Mouse (Mus musculus) forebrain, embryonic 14.5 days (tissue): ENCODE results near the gene Znfx1. TPM values are rescaled to one million over a fixed set of nuclear protein-coding genes. Genes with fewer than 3 reads are reported as not detected.
A peak's percentile ranks its signal among the peaks of the same experiment; 100 is the strongest.

ENCODE experiments used
- ATAC-seq: fragments of 200-750 bp; cut with Nextera tagmentation; 2 replicates; pipeline ENCODE4 v1.8.0; 2017; ENCODE audit warnings: mild to moderate bottlenecking, moderate library complexity
- DNase-seq: peaks from one replicate; pipeline ENCODE4 v3.0.0-alpha.2; 2015; ENCODE audit warnings: low spot score
- H3K27ac ChIP-seq: fragments of 300-500 bp; sonication (generic); 2 replicates; pipeline ENCODE4 v1.5.1; 2014; ENCODE audit warnings: low read depth, mild to moderate bottlenecking, control low read depth, low read length, moderate library complexity
- H3K27me3 ChIP-seq: fragments of 300-500 bp; sonication (generic); replicated peaks from 2 replicates; pipeline ENCODE4 v1.6.1; 2014; ENCODE audit warnings: low read length, control low read depth, mixed read lengths; ENCODE audit not compliant: control insufficient read depth, insufficient read depth
- H3K36me3 ChIP-seq: fragments of 300-500 bp; sonication (generic); 2 replicates; pipeline ENCODE4 v1.6.1; 2014; ENCODE audit warnings: low read length, control low read depth; ENCODE audit not compliant: control insufficient read depth, insufficient read depth
- H3K4me1 ChIP-seq: fragments of 300-500 bp; sonication (generic); 2 replicates; pipeline ENCODE4 v1.6.1; 2014; ENCODE audit warnings: antibody characterized with exemption, low read length, control low read depth; ENCODE audit not compliant: control insufficient read depth, insufficient read depth
- H3K4me2 ChIP-seq: fragments of 300-500 bp; sonication (generic); 2 replicates; pipeline ENCODE4 v1.6.1; 2014; ENCODE audit warnings: mild to moderate bottlenecking, control low read depth, low read length
- H3K4me3 ChIP-seq: fragments of 300-500 bp; sonication (generic); 2 replicates; pipeline ENCODE4 v1.5.1; 2014; ENCODE audit warnings: low read depth, low read length, control low read depth
- H3K9ac ChIP-seq: fragments of 300-500 bp; sonication (generic); 2 replicates; pipeline ENCODE4 v1.6.1; 2014; ENCODE audit warnings: mild to moderate bottlenecking, low read length, control low read depth, moderate library complexity
- H3K9me3 ChIP-seq: fragments of 300-500 bp; sonication (generic); replicated peaks from 2 replicates; pipeline ENCODE4 v1.6.1; 2016; ENCODE audit warnings: low read length, control low read depth, mixed read lengths; ENCODE audit not compliant: control insufficient read depth
- WGBS: fragments of 180-500 bp; shearing (Covaris S2); extraction: QIAGEN DNeasy Blood & Tissue Kit; methylation state at CpG from one replicate; pipeline ENCODE4 v1.1.7; 2014; 5-methylcytosine and 5-hydroxymethylcytosine counted together
- polyA plus RNA-seq: library from polyadenylated mRNA; unstranded; fragments of >200 nt; fragmentation: Nextera tagmentation; extraction: Ambion mirVana; gene quantifications from 2 replicates; pipeline ENCODE4 v1.2.1, GENCODE M21; 2014

Znfx1 gene
- polyA plus RNA-seq, 1 experiment from 2014 or later, result 4.9 TPM

GRCm38 (mm10) chr2:167077199-167077962, 14.6 kb upstream of the Znfx1 start:
- Histone ChIP-seq H3K36me3 (no peaks in the 10 kb centered on the region), H3K9ac (no peak overlapping the region), H3K27ac (no peak overlapping the region), H3K4me1 (peaks cover 12% of the 10 kb centered on the region), H3K4me2 (no peak overlapping the region), H3K27me3 (no peaks in the 10 kb centered on the region), H3K9me3 (no peaks in the 10 kb centered on the region), H3K4me3 (no peak overlapping the region)
- WGBS, result 92% methylated on average over 11 of the region's 11 CpGs
- no peak for ATAC-seq
- DNase-seq, result no peak

DNA sequence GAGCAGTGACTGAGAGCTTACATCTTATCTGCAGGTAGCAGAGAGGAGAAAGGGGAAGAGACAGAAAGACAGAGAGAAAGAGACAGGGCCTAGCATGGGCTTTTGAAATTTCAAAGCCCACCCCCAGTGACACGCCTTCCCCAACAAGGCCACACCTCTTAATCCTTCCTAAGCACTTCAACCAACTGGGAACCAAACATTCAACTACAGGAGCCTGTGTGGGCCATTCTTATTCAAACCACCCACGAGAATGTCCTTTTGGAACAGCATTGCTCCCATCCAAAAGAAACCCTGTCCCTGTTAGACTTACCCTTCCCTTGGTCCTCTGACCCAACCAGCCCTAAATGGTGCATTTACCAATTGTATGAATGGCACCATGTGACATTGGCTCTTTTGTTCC, 13.9 kb upstream of the Znfx1 start:
- DNase-seq, result no peak
- H3K9ac ChIP-seq, result no peak overlapping the region
- ATAC-seq, result no peak

DNA sequence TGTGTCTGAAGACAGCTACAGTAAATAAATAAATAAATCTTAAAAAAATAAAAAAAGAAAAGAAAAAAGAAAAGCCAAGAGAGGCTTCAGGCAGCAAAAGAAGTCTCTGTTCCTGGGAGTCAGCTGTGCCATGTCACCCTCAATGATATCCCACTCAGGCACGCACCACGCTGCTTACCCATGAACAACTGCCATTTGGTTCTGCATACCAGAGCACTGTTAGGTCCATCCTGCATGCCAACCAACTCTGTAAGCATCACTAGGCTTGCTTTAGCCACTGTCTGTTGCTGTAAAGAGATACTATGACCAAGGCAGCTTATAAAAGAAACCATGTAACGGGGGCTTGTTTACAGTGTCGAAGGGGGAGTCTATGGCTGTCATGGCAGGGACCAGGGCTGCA, 13.5 kb upstream of the Znfx1 start:
- peaks cover 12% of the 10 kb centered on the region for H3K4me1 ChIP-seq
- ATAC-seq (no peak), DNase-seq (no peak)
- H3K9ac ChIP-seq, result no peak overlapping the region
- no peak overlapping the region for H3K27ac ChIP-seq
- no peaks in the 10 kb centered on the region for H3K36me3 ChIP-seq
- no peak overlapping the region for H3K4me3 ChIP-seq
- no peaks in the 10 kb centered on the region for H3K27me3 ChIP-seq
- WGBS, result 96% methylated on average over 4 of the region's 4 CpGs
- H3K4me2 ChIP-seq, result no peak overlapping the region
- no peaks in the 10 kb centered on the region for H3K9me3 ChIP-seq

More for the DNA sequence above, 13.9 kb upstream of the Znfx1 start:
- Histone ChIP-seq H3K4me3 (no peak overlapping the region), H3K27me3 (no peaks in the 10 kb centered on the region), H3K4me1 (peaks cover 12% of the 10 kb centered on the region), H3K36me3 (no peaks in the 10 kb centered on the region), H3K27ac (no peak overlapping the region), H3K4me2 (no peak overlapping the region), H3K9me3 (no peaks in the 10 kb centered on the region)
- WGBS, result 68% methylated on average over 2 of the region's 2 CpGs

- Histone ChIP-seq H3K27me3 (no peaks in the 10 kb centered on the region), H3K27ac (no peak overlapping the region), H3K4me2 (no peak overlapping the region), H3K36me3 (no peaks in the 10 kb centered on the region), H3K4me1 (peaks cover 14% of the 10 kb centered on the region), H3K4me3 (no peak overlapping the region), H3K9ac (no peak overlapping the region), H3K9me3 (no peaks in the 10 kb centered on the region)
- DNase-seq (no peak), ATAC-seq (no peak)
- WGBS, result 94% methylated on average over 5 of the region's 5 CpGs
Measured at GRCm38 (mm10) chr2:167074587-167074986, 11.8 kb upstream of the Znfx1 start.

GRCm38 (mm10) chr2:167071641-167072601, 9.1 kb upstream of the Znfx1 start:
- DNase-seq, result peak; percentile 98
- H3K27ac ChIP-seq, result peak overlapping the region; percentile 61
- no peaks in the 10 kb centered on the region for H3K9me3 ChIP-seq
- H3K4me2 ChIP-seq, result peak overlapping the region; percentile 50
- WGBS, result 9% methylated on average over 22 of the region's 22 CpGs
- H3K4me1 ChIP-seq, result peaks cover 4% of the 10 kb centered on the region; the same call in 1 of the 2 replicates
- peak overlapping the region; percentile 29 for H3K4me3 ChIP-seq
- no peaks in the 10 kb centered on the region for H3K36me3 ChIP-seq
- peak overlapping the region; percentile 44 for H3K9ac ChIP-seq
- ATAC-seq, result peak; percentile 98
- H3K27me3 ChIP-seq, result no peaks in the 10 kb centered on the region

DNA sequence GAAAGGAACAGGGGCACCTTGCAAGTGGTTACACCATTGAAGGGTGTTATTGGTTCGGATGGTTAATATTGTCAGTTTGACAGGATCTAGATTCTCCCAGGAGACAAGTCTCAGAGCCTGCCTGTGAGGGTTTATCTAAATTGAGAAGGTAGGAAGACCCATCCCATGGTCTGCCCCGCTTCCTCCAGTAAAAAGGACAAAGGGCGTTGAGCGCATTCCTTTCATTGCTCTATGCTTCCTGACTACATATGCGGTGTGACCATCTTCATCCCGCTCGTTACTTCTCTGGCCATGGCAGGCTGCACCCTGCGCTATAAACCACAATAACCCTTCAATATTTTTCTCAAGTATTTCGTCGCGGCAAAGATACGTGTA, 8.4 kb upstream of the Znfx1 start:
- no peak for DNase-seq
- peak overlapping the region; percentile 29 for H3K4me3 ChIP-seq
- peak overlapping the region; percentile 61 for H3K27ac ChIP-seq
- peak overlapping the region; percentile 50 for H3K4me2 ChIP-seq
- no peaks in the 10 kb centered on the region for H3K9me3 ChIP-seq
- H3K9ac ChIP-seq, result peak overlapping the region; percentile 44; the same call in 1 of the 2 replicates
- H3K4me1 ChIP-seq, result peaks cover 4% of the 10 kb centered on the region; the same call in 1 of the 2 replicates
- H3K36me3 ChIP-seq, result peaks cover 5% of the 10 kb centered on the region
- 22% methylated on average over 12 of the region's 12 CpGs for WGBS
- ATAC-seq, result no peak; the same call in 1 of the 2 replicates
- H3K27me3 ChIP-seq, result no peaks in the 10 kb centered on the region

GRCm38 (mm10) chr2:167070341-167070740, 7.5 kb upstream of the Znfx1 start:
- WGBS, result 59% methylated on average over 6 of the region's 6 CpGs
- no peaks in the 10 kb centered on the region for H3K9me3 ChIP-seq
- H3K27me3 ChIP-seq, result no peaks in the 10 kb centered on the region
- peak; percentile 32 for DNase-seq
- H3K36me3 ChIP-seq, result peaks cover 15% of the 10 kb centered on the region
- H3K9ac ChIP-seq, result no peak overlapping the region
- no peak overlapping the region for H3K27ac ChIP-seq
- no peak overlapping the region for H3K4me3 ChIP-seq
- H3K4me1 ChIP-seq, result peaks cover 4% of the 10 kb centered on the region
- no peak overlapping the region for H3K4me2 ChIP-seq
- no peak for ATAC-seq

GRCm38 (mm10) chr2:167067575-167067974, 4.8 kb upstream of the Znfx1 start:
- Histone ChIP-seq H3K4me1 (peaks cover 13% of the 10 kb centered on the region), H3K9me3 (no peaks in the 10 kb centered on the region), H3K27me3 (no peaks in the 10 kb centered on the region), H3K36me3 (peaks cover 23% of the 10 kb centered on the region), H3K27ac (no peak overlapping the region), H3K9ac (no peak overlapping the region), H3K4me2 (no peak overlapping the region), H3K4me3 (no peak overlapping the region)
- no peak for ATAC-seq
- 51% methylated on average over 6 of the region's 6 CpGs for whole genome bisulfite sequencing
- no peak for DNase-seq
